Mouse (Mus musculus) MEL (cell line): Measurements from ENCODE around the gene Ssna1. TPM values are rescaled to one million over a fixed set of nuclear protein-coding genes. Genes with fewer than 3 reads are reported as not detected.
A peak's percentile ranks its signal among the peaks of the same experiment; 100 is the strongest.

Experiments used
- DNase-seq: peaks from one replicate; pipeline ENCODE4 v3.0.0; 2011; ENCODE audit warnings: low read depth, low spot score
- H3K27ac ChIP-seq: 2 replicates; pipeline ENCODE4 v1.5.1; 2012; ENCODE audit warnings: low read depth, mild to moderate bottlenecking, control low read depth, low read length, moderate library complexity; ENCODE audit not compliant: control insufficient read depth
- H3K27me3 ChIP-seq, 2 experiments: fragments of 150-350 bp in 1 of 2; sonication (generic) in 1 of 2; 2 replicates each; pipeline ENCODE4 v1.6.1; 2012; ENCODE audit warnings: low read length in 2 of 2, mild to moderate bottlenecking in 2 of 2, improper control_type of control experiment in 1 of 2, moderate library complexity in 1 of 2; ENCODE audit not compliant: insufficient read depth in 2 of 2, control insufficient read depth in 1 of 2
- H3K36me3 ChIP-seq, 2 experiments: 2 replicates each; pipeline ENCODE4 v1.6.1; 2012 to 2014; ENCODE audit warnings: low read length in 2 of 2, improper control_type of control experiment in 1 of 2, inconsistent platforms in 1 of 2, mild to moderate bottlenecking in 1 of 2; ENCODE audit not compliant: insufficient read depth in 2 of 2, control insufficient read depth in 1 of 2
- H3K4me1 ChIP-seq, 2 experiments: fragments of 150-350 bp in 1 of 2; sonication (generic) in 1 of 2; 2 replicates each; pipeline ENCODE4 v1.6.1; 2012; ENCODE audit warnings: low read length in 2 of 2, improper control_type of control experiment in 1 of 2, mild to moderate bottlenecking in 1 of 2; ENCODE audit not compliant: insufficient read depth in 2 of 2, control insufficient read depth in 1 of 2
- H3K4me3 ChIP-seq, 2 experiments: fragments of 150-350 bp in 1 of 2; sonication (generic) in 1 of 2; 2 replicates each; pipeline ENCODE4 v1.5.1; 2012; ENCODE audit warnings: low read depth in 2 of 2, low read length in 2 of 2, mild to moderate bottlenecking in 2 of 2, moderate library complexity in 2 of 2, control low read depth in 1 of 2, improper control_type of control experiment in 1 of 2; ENCODE audit not compliant: control insufficient read depth in 1 of 2, insufficient read depth in 1 of 2
- H3K79me2 ChIP-seq: 2 replicates; pipeline ENCODE4 v1.6.1; 2012; ENCODE audit warnings: mild to moderate bottlenecking, low read length, moderate library complexity; ENCODE audit not compliant: control insufficient read depth, poor library complexity, insufficient read depth
- H3K9ac ChIP-seq: 2 replicates; pipeline ENCODE4 v1.6.1; 2012; ENCODE audit warnings: low read depth, mild to moderate bottlenecking, control low read depth, low read length, moderate library complexity; ENCODE audit not compliant: control insufficient read depth, poor library complexity, severe bottlenecking
- H3K9me3 ChIP-seq: fragments of 150-350 bp; sonication (generic); replicated peaks from 2 replicates; pipeline ENCODE4 v1.6.1; 2012; ENCODE audit warnings: mild to moderate bottlenecking, low read length, improper control_type of control experiment, moderate library complexity; ENCODE audit not compliant: insufficient read depth
- CHD1 ChIP-seq: IDR thresholded peaks from 2 replicates; pipeline ENCODE4 v1.6.1; 2012; ENCODE audit warnings: low read depth, mild to moderate bottlenecking, inconsistent platforms, low read length, improper control_type of control experiment
- CHD2 ChIP-seq: IDR thresholded peaks from 2 replicates; pipeline ENCODE4 v1.6.1; 2011; ENCODE audit warnings: low read length, improper control_type of control experiment
- ELF1 ChIP-seq: IDR thresholded peaks from 2 replicates; pipeline ENCODE4 v1.6.1; 2014; ENCODE audit warnings: low read depth, mild to moderate bottlenecking, inconsistent platforms, low read length, improper control_type of control experiment, moderate library complexity
- EP300 ChIP-seq, 2 experiments: IDR thresholded peaks; 2 replicates each; pipeline ENCODE4 v1.6.1; 2011; ENCODE audit warnings: improper control_type of control experiment in 2 of 2, low read length in 2 of 2, low read depth in 1 of 2, mild to moderate bottlenecking in 1 of 2
- GATA1 ChIP-seq: IDR thresholded peaks from 2 replicates; pipeline ENCODE4 v1.6.1; 2011; ENCODE audit warnings: low read depth, low read length, improper control_type of control experiment
- HCFC1 ChIP-seq: IDR thresholded peaks from 2 replicates; pipeline ENCODE4 v1.6.1; 2012; ENCODE audit warnings: low read depth, mild to moderate bottlenecking, inconsistent platforms, low read length, improper control_type of control experiment, moderate library complexity
- KAT2A ChIP-seq: conservative IDR thresholded peaks from 2 replicates; pipeline ENCODE4 v1.6.1; 2012; ENCODE audit warnings: low read depth, low read length, improper control_type of control experiment, inconsistent platforms
- MAX ChIP-seq: IDR thresholded peaks from 2 replicates; pipeline ENCODE4 v1.6.1; 2011; ENCODE audit warnings: low read length, improper control_type of control experiment
- MAZ ChIP-seq: IDR thresholded peaks from 2 replicates; pipeline ENCODE4 v1.6.1; 2012; ENCODE audit warnings: low read depth, mild to moderate bottlenecking, inconsistent platforms, low read length, improper control_type of control experiment
- MEF2A ChIP-seq: IDR thresholded peaks from 2 replicates; pipeline ENCODE4 v1.6.1; 2014; ENCODE audit warnings: low read depth, mild to moderate bottlenecking, inconsistent platforms, low read length, improper control_type of control experiment; ENCODE audit not compliant: poor library complexity, insufficient replicate concordance, severe bottlenecking; ENCODE audit errors: extremely low read depth
- MXI1 ChIP-seq: IDR thresholded peaks from 2 replicates; pipeline ENCODE4 v1.6.1; 2011; ENCODE audit warnings: mild to moderate bottlenecking, low read depth, low read length, improper control_type of control experiment
- MYB ChIP-seq: IDR thresholded peaks from 2 replicates; pipeline ENCODE4 v1.6.1; 2011; ENCODE audit warnings: mild to moderate bottlenecking, low read depth, low read length, improper control_type of control experiment
- MYC ChIP-seq: IDR thresholded peaks from 2 replicates; pipeline ENCODE4 v1.6.1; 2011; ENCODE audit warnings: low read depth, mild to moderate bottlenecking, low read length, improper control_type of control experiment, moderate library complexity
- NRF1 ChIP-seq: IDR thresholded peaks from 2 replicates; pipeline ENCODE4 v1.6.1; 2014; ENCODE audit warnings: low read depth, mild to moderate bottlenecking, inconsistent platforms, low read length, improper control_type of control experiment, moderate library complexity; ENCODE audit not compliant: poor library complexity, insufficient read depth, severe bottlenecking
- POLR2A ChIP-seq, 2 experiments: IDR thresholded peaks; 2 replicates each; pipeline ENCODE4 v1.6.1; 2011 to 2012; ENCODE audit warnings: low read length in 2 of 2, mild to moderate bottlenecking in 2 of 2, control low read depth in 1 of 2, improper control_type of control experiment in 1 of 2, low read depth in 1 of 2, moderate library complexity in 1 of 2; ENCODE audit not compliant: control insufficient read depth in 1 of 2, insufficient read depth in 1 of 2, poor library complexity in 1 of 2
- POLR2AphosphoS2 ChIP-seq: IDR thresholded peaks from 2 replicates; pipeline ENCODE4 v1.6.1; 2011; ENCODE audit warnings: low read length, improper control_type of control experiment
- POLR2AphosphoS5 ChIP-seq: IDR thresholded peaks from 2 replicates; pipeline ENCODE4 v1.6.1; 2012; ENCODE audit warnings: low read depth, borderline replicate concordance, mild to moderate bottlenecking, inconsistent platforms, low read length, moderate library complexity, mixed read lengths
- SIN3A ChIP-seq: IDR thresholded peaks from 2 replicates; pipeline ENCODE4 v1.6.1; 2012; ENCODE audit warnings: low read length, improper control_type of control experiment, inconsistent platforms
- TAL1 ChIP-seq: IDR thresholded peaks from 2 replicates; pipeline ENCODE4 v1.6.1; 2012; ENCODE audit warnings: mild to moderate bottlenecking, inconsistent platforms, low read length, moderate library complexity, mixed read lengths
- TBP ChIP-seq: IDR thresholded peaks from 2 replicates; pipeline ENCODE4 v1.8.0; 2011; ENCODE audit warnings: low read depth, low read length, improper control_type of control experiment
- TCF12 ChIP-seq: IDR thresholded peaks from 2 replicates; pipeline ENCODE4 v1.6.1; 2014; ENCODE audit warnings: low read depth, mild to moderate bottlenecking, inconsistent platforms, low read length, improper control_type of control experiment, moderate library complexity
- UBTF ChIP-seq: IDR thresholded peaks from 2 replicates; pipeline ENCODE4 v1.6.1; 2012; ENCODE audit warnings: low read depth, mild to moderate bottlenecking, inconsistent platforms, low read length, improper control_type of control experiment, moderate library complexity, borderline replicate concordance; ENCODE audit not compliant: insufficient read depth
- USF1 ChIP-seq: IDR thresholded peaks from 2 replicates; pipeline ENCODE4 v1.6.1; 2014; ENCODE audit warnings: low read depth, mild to moderate bottlenecking, inconsistent platforms, low read length, improper control_type of control experiment, moderate library complexity
- USF2 ChIP-seq, 2 experiments: IDR thresholded peaks; 2 replicates each; pipeline ENCODE4 v1.6.1; 2011 to 2012; ENCODE audit warnings: improper control_type of control experiment in 2 of 2, low read length in 2 of 2, borderline replicate concordance in 1 of 2, inconsistent platforms in 1 of 2, low read depth in 1 of 2, mild to moderate bottlenecking in 1 of 2; ENCODE audit not compliant: insufficient read depth in 1 of 2
- ZKSCAN1 ChIP-seq: IDR thresholded peaks from 2 replicates; pipeline ENCODE4 v1.6.1; 2012; ENCODE audit warnings: low read depth, mild to moderate bottlenecking, inconsistent platforms, low read length, improper control_type of control experiment, moderate library complexity
- ZMIZ1 ChIP-seq: IDR thresholded peaks from 2 replicates; pipeline ENCODE4 v1.6.1; 2012; ENCODE audit warnings: low read depth, mild to moderate bottlenecking, inconsistent platforms, low read length, improper control_type of control experiment, moderate library complexity
- polyA plus RNA-seq, 2 experiments: library from polyadenylated mRNA; stranded (reverse) in 1 of 2; unstranded in 1 of 2; fragments of >175 nt in 1 of 2; fragments of >200 nt in 1 of 2; gene quantifications; 2 replicates each; pipeline versions ENCODE4 v1.2.1 to v1.2.4; 2012; ENCODE audit warnings: low replicate concordance in 2 of 2, low read depth in 1 of 2; ENCODE audit not compliant: insufficient read length in 2 of 2, insufficient read depth in 1 of 2, missing spikeins in 1 of 2
- total RNA-seq: library from RNA; depleted of rRNA; stranded (reverse); fragments of 300-350 nt; gene quantifications from 2 replicates; pipeline ENCODE4 v1.2.3, GENCODE M21; 2012

The Ssna1 gene
- total and polyA plus RNA-seq, 3 experiments = 158 to 226 TPM; not detected in 1

- Histone ChIP-seq H3K4me1 (peaks cover 10 to 43% of the 10 kb centered on the region in 2 experiments), H3K9ac (peak overlapping the region; percentile 93), H3K79me2 (peaks cover 55% of the 10 kb centered on the region), H3K4me3 (peak overlapping the region; percentile 90 to 95), H3K27ac (peak overlapping the region; percentile 48), H3K9me3 (no peaks in the 10 kb centered on the region), H3K27me3 (no peaks in the 10 kb centered on the region), H3K36me3 (peaks cover 0 to 32% of the 10 kb centered on the region in 2 experiments; a peak in 2 of 4 replicates)
- peak; percentile 70 for DNase-seq
- TF ChIP-seq TCF12 = peak; percentile 16; the same call in 1 of the 2 replicates
- no peak; the same call in none of the 2 replicates for TF ChIP-seq MXI1
- TF ChIP-seq MAX = 0 out of 2 replicates have a peak, but pooled peaks have one; percentile 37
- no peak for TF ChIP-seq KAT2A
- TF ChIP-seq UBTF = peak; percentile 40; the same call in 1 of the 2 replicates
- TF ChIP-seq MEF2A = no peak
- 0 out of 2 replicates have a peak, but pooled peaks have one; percentile 45 for TF ChIP-seq MAZ
- no peak for TF ChIP-seq CHD2
- no peak for TF ChIP-seq POLR2AphosphoS5
- peak; percentile 49; the same call in 1 of the 2 replicates for TF ChIP-seq CHD1
- peak; percentile 42 for TF ChIP-seq HCFC1
- TF ChIP-seq MYC = no peak; the same call in 1 of the 2 replicates
Measured at GRCm38 (mm10) chr2:25262795-25263622, 9.2 kb downstream of the Ssna1 start.

- H3K9ac ChIP-seq = peak within 1 kb of the TSS; percentile 93
- H3K79me2 ChIP-seq = peaks cover 48% of the 10 kb centered on the region
- no peaks in the 10 kb centered on the region for H3K27me3 ChIP-seq
- peaks cover 8 to 36% of the 10 kb centered on the region in 2 experiments; a peak in 3 of 4 replicates for H3K4me1 ChIP-seq
- peak; percentile 99 for DNase-seq
- H3K36me3 ChIP-seq = peaks cover 0 to 25% of the 10 kb centered on the region in 2 experiments; a peak in 2 of 4 replicates
- peak within 1 kb of the TSS; percentile 70 for H3K27ac ChIP-seq
- H3K4me3 ChIP-seq = peak within 1 kb of the TSS; percentile 90 to 95
- H3K9me3 ChIP-seq = no peaks in the 10 kb centered on the region
- TF ChIP-seq ZMIZ1 (peak; percentile 88), POLR2AphosphoS2 (peak; percentile 55), KAT2A (peak; percentile 66), ELF1 (peak; percentile 98), TCF12 (no peak), CHD2 (peak; percentile 88), TBP (peak; percentile 64; the same call in 1 of the 2 replicates), MYC (0 out of 2 replicates have a peak, but pooled peaks have one; percentile 51), MEF2A (0 out of 2 replicates have a peak, but pooled peaks have one; percentile 16), GATA1 (peak; percentile 50; the same call in 1 of the 2 replicates), USF1 (no peak), MXI1 (peak; percentile 76), NRF1 (peak; percentile 70), EP300 (IDR thresholded peaks at IDR 0.05; ENCODE audit: low read depth in 1 of 2, low read length in 2 of 2) (no peak), POLR2A (IDR thresholded peaks at IDR 0.05; ENCODE audit: control insufficient read depth in 1 of 2, insufficient read depth in 1 of 2, low read depth in 1 of 2, low read length in 2 of 2, poor library complexity in 1 of 2) (peak; percentile 90 to 93), USF2 (IDR thresholded peaks at IDR 0.05; ENCODE audit: borderline replicate concordance in 1 of 2, insufficient read depth in 1 of 2, low read depth in 1 of 2, low read length in 2 of 2) (no peak), UBTF (no peak), ZKSCAN1 (no peak), SIN3A (peak; percentile 84), MAZ (no peak), MAX (peak; percentile 66), MYB (no peak), HCFC1 (peak; percentile 86), TAL1 (no peak)
Measured at GRCm38 (mm10) chr2:25262291-25262767, 9.9 kb downstream of the Ssna1 start, which contains the start of gene Tprn. Gene Tprn, plus strand, starts transcription at chr2:25262618.
